ENCODE assay signal across 8 mouse cellular contexts in genomic region chrX:170002510-170003197, GRCm38 (mm10). TPM values are rescaled to one million over a fixed set of nuclear protein-coding genes. Genes with fewer than 3 reads are reported as not detected.
A peak's percentile ranks its signal among the peaks of the same experiment; 100 is the strongest.
DNase-seq lines count a peak whose midpoint lies in the region; ATAC-seq and TF ChIP-seq lines count a peak whose summit lies in the region.
"Not testable (repeated sequence)": the region's sequence is repeated elsewhere in the genome, so short reads cannot be mapped to it uniquely, and the experiment has no call there.

No protein-coding gene starts in this region.

- intact Hi-C loops in gastrocnemius, postnatal 14 days (cut with DNase I; ENCODE audit: low total_unique reads), result not testable (repeated sequence)

- not testable (repeated sequence) for TF ChIP-seq EP300 in lung, postnatal 0 days (IDR thresholded peaks at IDR 0.05)

- H3K36me3 ChIP-seq in embryonic facial prominence, embryonic 11.5 days (replicated peaks; ENCODE audit: control insufficient read depth, insufficient read depth, low read depth, low read length); hindbrain, embryonic 10.5 days; lung, postnatal 0 days (ENCODE audit: insufficient read depth, low read length); neural tube, embryonic 15.5 days: not testable (repeated sequence)

- WGBS in embryonic facial prominence, embryonic 11.5 days, result 37% methylated on average over 4 of the region's 18 CpGs
- WGBS in hindbrain, embryonic 10.5 days, result 36% methylated on average over 18 of the region's 18 CpGs
- WGBS in lung, postnatal 0 days, result 46% methylated on average over 8 of the region's 18 CpGs
- WGBS in neural tube, embryonic 15.5 days, result 49% methylated on average over 11 of the region's 18 CpGs

- 0 out of 2 replicates have a peak, but pooled peaks have one; percentile 45 for ATAC-seq in embryonic facial prominence, embryonic 11.5 days (replicated peaks; ENCODE audit: insufficient number of reproducible peaks, low FRiP score, low TSS enrichment, low read depth)
- ATAC-seq in lung, postnatal 0 days, result 0 out of 2 replicates have a peak, but pooled peaks have one; percentile 27
- peak; percentile 45; the same call in 1 of the 2 replicates for ATAC-seq in neural tube, embryonic 15.5 days (ENCODE audit: low FRiP score)

- TF ChIP-seq CTCF in lung, postnatal 0 days (IDR thresholded peaks at IDR 0.05), result not testable (repeated sequence)

- H3K9me3 ChIP-seq in embryonic facial prominence, embryonic 11.5 days (replicated peaks; ENCODE audit: control insufficient read depth, low read length), result peaks cover 19% of the 10 kb centered on the region
- H3K9me3 ChIP-seq in hindbrain, embryonic 10.5 days, result peaks cover 36% of the 10 kb centered on the region
- H3K9me3 ChIP-seq in lung, postnatal 0 days (ENCODE audit: low read length); neural tube, embryonic 15.5 days (replicated peaks): not testable (repeated sequence)

- not testable (repeated sequence) for H3K4me1 ChIP-seq in embryonic facial prominence, embryonic 11.5 days (ENCODE audit: control insufficient read depth, insufficient read depth, low read length); lung, postnatal 0 days (ENCODE audit: insufficient read depth, low read depth, low read length); neural tube, embryonic 15.5 days
- H3K4me1 ChIP-seq in hindbrain, embryonic 10.5 days (replicated peaks), result peaks cover 20% of the 10 kb centered on the region

- H3K9ac ChIP-seq in embryonic facial prominence, embryonic 11.5 days (replicated peaks; ENCODE audit: low read length); lung, postnatal 0 days (replicated peaks; ENCODE audit: low read depth); neural tube, embryonic 15.5 days (replicated peaks): not testable (repeated sequence)

- DNase-seq in adrenal gland, adult (ENCODE audit: inconsistent age in 2 of 2, low spot score in 1 of 2), result peak; percentile 78 to 89
- not testable (repeated sequence) for DNase-seq in embryonic facial prominence, embryonic 11.5 days (ENCODE audit: low spot score); hindbrain, embryonic 10.5 days (ENCODE audit: low spot score); lung, postnatal 0 days (ENCODE audit: low spot score)
- DNase-seq in gastrocnemius, postnatal 14 days, result peak; percentile 3
- peak; percentile 46 to 82 for DNase-seq in kidney, postnatal 25 days
- DNase-seq in urinary bladder, adult 2 months (ENCODE audit: low spot score), result peak; percentile 78

- not testable (repeated sequence) for H3K4me2 ChIP-seq in embryonic facial prominence, embryonic 11.5 days (ENCODE audit: low read depth, low read length); lung, postnatal 0 days (replicated peaks; ENCODE audit: low read depth, low read length); neural tube, embryonic 15.5 days

- H3K27me3 ChIP-seq in embryonic facial prominence, embryonic 11.5 days (ENCODE audit: control insufficient read depth, insufficient read depth, low read length); hindbrain, embryonic 10.5 days (ENCODE audit: insufficient read depth, poor library complexity, severe bottlenecking); lung, postnatal 0 days (replicated peaks; ENCODE audit: insufficient read depth, low read length); neural tube, embryonic 15.5 days (replicated peaks): not testable (repeated sequence)

- H3K4me3 ChIP-seq in embryonic facial prominence, embryonic 11.5 days (ENCODE audit: low read depth, low read length); hindbrain, embryonic 10.5 days; lung, postnatal 0 days (ENCODE audit: low read depth, low read length); neural tube, embryonic 15.5 days (replicated peaks): not testable (repeated sequence)

- not testable (repeated sequence) for H3K27ac ChIP-seq in embryonic facial prominence, embryonic 11.5 days (replicated peaks; ENCODE audit: low read depth, low read length); lung, postnatal 0 days (ENCODE audit: low read length); neural tube, embryonic 15.5 days (replicated peaks)
- peak overlapping the region; percentile 42; the same call in 1 of the 2 replicates for H3K27ac ChIP-seq in hindbrain, embryonic 10.5 days

RNA-seq across cellular contexts. Expression of gene Gm21887, which starts 6.8 kb away (rescaled TPM):
- 154 and 162 TPM in 2 replicates for polyA plus RNA-seq in embryonic facial prominence, embryonic 11.5 days (2014; fragmentation: Nextera tagmentation; extraction: Ambion mirVana)
- 10 to 100 TPM; 32.5 to 36.1 TPM for total RNA-seq in gastrocnemius, postnatal 14 days (2021)
- 229 and 264 TPM in 2 replicates for polyA plus RNA-seq in hindbrain, embryonic 10.5 days (2016; fragmentation: Nextera tagmentation; extraction: Ambion mirVana)
- 90.2 and 116 TPM in 2 replicates for polyA plus RNA-seq in lung, postnatal 0 days (2015; fragmentation: Nextera tagmentation; extraction: Ambion mirVana)
- polyA plus RNA-seq in neural tube, embryonic 15.5 days (2015; fragmentation: Nextera tagmentation; extraction: Ambion mirVana), result 134 and 143 TPM in 2 replicates
- 220 and 239 TPM in 2 replicates for polyA plus RNA-seq in urinary bladder, adult 2 months (2012; rRNA removed)
